Mouse (Mus musculus): ENCODE measurements at regions not wholly inside any gene's neighbourhood (a gene's known extent, or its start where the extent isn't known, plus 50 kb on each side); places are given as distances from the start of the nearest gene placed in this dataset.

DNA sequence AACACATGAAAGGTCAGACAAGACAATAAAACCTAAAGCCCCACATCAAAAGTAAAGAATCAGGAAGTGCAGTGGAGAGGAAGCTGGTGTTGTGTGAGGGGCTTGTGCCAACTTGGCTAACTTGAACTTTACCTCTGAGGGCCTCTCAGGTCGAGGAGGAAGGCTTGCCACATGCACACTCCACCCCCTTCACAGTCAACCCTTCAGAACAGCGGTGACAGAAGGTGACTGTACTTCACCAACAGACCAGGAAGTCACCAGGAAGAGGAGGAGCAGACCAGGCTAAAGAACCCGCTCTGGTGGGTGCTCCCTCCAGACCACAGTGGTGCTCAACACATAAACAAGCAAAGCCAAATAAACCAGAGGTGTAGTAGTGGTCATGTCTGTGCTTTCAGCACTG, 341.0 kb downstream of the Zfp706 start:
- DNase-seq = peak; percentile 75

DNA sequence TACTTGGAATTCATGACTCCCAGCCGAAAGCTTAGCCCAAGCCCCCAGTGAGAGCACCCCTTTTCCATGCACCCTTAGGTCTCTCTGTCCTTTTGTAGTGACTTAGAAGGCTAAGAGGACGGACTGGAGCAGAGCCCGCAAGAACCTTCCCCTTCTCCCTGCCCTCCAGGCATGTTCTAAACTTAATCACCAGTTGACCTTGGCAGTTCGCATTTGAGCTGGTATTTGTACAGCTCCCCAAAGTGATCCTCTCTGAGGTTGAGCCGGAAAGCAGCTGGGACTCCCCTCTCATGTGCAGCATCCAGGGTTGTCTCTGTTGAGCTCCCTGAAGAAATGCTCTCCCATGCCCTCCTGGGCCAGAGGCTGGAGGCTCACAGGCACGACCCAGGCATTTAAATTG, 343.2 kb downstream of the Zfp706 start:
- peak; percentile 50 for DNase-seq

DNA sequence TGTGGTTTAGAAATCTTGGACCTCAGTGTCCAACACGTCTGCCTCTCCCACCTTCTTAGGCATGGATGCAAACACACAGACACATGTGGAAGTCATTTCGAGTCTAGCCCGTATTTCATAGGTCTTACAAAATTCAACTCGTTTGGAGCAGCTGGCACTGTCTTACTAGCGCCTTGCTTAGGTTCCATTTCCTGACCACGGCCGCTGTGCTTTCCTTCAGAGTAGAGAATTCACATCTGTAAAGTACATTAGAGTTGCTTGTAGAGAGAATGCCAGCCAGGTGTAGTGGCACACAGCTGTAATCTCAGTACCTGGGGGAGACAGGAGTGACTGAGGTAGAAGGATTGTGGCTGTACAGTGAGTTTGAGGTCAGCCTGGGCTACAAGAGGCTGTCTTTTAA, 346.6 kb downstream of the Zfp706 start:
- peak; percentile 64 for DNase-seq

Measured in heart, adult 11 months (tissue).